Mouse (Mus musculus) embryonic facial prominence, embryonic 13.5 days (tissue): Measurements from ENCODE around the gene Fpgs. TPM values are rescaled to one million over a fixed set of nuclear protein-coding genes. Genes with fewer than 3 reads are reported as not detected.

Source experiments
- ATAC-seq: fragments of 200-750 bp; cut with Nextera tagmentation; 2 replicates; pipeline ENCODE4 v1.8.0; 2017; ENCODE audit warnings: low read depth; ENCODE audit not compliant: insufficient number of reproducible peaks, insufficient read depth, low FRiP score, low TSS enrichment
- H3K27ac ChIP-seq: fragments of 300-500 bp; sonication (generic); 2 replicates; pipeline ENCODE4 v1.5.1; 2015; ENCODE audit warnings: moderate library complexity, mild to moderate bottlenecking, inconsistent platforms
- H3K27me3 ChIP-seq: fragments of 300-500 bp; sonication (generic); 2 replicates; pipeline ENCODE4 v1.6.1; 2015; ENCODE audit warnings: mild to moderate bottlenecking, inconsistent platforms
- H3K36me3 ChIP-seq: fragments of 300-500 bp; sonication (generic); 2 replicates; pipeline ENCODE4 v1.6.1; 2015; ENCODE audit warnings: mild to moderate bottlenecking, inconsistent platforms
- H3K4me1 ChIP-seq: fragments of 300-500 bp; sonication (generic); 2 replicates; pipeline ENCODE4 v1.6.1; 2015; ENCODE audit warnings: inconsistent platforms
- H3K4me2 ChIP-seq: fragments of 300-500 bp; sonication (generic); 2 replicates; pipeline ENCODE4 v1.6.1; 2015; ENCODE audit warnings: moderate library complexity, mild to moderate bottlenecking, inconsistent platforms
- H3K4me3 ChIP-seq: fragments of 300-500 bp; sonication (generic); 2 replicates; pipeline ENCODE4 v1.5.1; 2015; ENCODE audit warnings: mild to moderate bottlenecking, inconsistent platforms
- H3K9ac ChIP-seq: fragments of 300-500 bp; sonication (generic); 2 replicates; pipeline ENCODE4 v1.6.1; 2015; ENCODE audit warnings: mild to moderate bottlenecking, inconsistent platforms
- H3K9me3 ChIP-seq: fragments of 300-500 bp; sonication (generic); 2 replicates; pipeline ENCODE4 v1.6.1; 2016; ENCODE audit warnings: inconsistent platforms
- WGBS: fragments of 180-500 bp; shearing (Covaris S2); methylation state at CpG from one replicate; pipeline ENCODE4 v1.1.7; 2015; ENCODE audit warnings: mixed read lengths; 5-methylcytosine and 5-hydroxymethylcytosine counted together
- polyA plus RNA-seq: library from polyadenylated mRNA; unstranded; fragments of >200 nt; fragmentation: Nextera tagmentation; extraction: Ambion mirVana; gene quantifications from 2 replicates; pipeline ENCODE4 v1.2.1, GENCODE M21; 2015

The Fpgs gene
- polyA plus RNA-seq, 1 experiment from 2014 or later = 34.1 TPM

DNA sequence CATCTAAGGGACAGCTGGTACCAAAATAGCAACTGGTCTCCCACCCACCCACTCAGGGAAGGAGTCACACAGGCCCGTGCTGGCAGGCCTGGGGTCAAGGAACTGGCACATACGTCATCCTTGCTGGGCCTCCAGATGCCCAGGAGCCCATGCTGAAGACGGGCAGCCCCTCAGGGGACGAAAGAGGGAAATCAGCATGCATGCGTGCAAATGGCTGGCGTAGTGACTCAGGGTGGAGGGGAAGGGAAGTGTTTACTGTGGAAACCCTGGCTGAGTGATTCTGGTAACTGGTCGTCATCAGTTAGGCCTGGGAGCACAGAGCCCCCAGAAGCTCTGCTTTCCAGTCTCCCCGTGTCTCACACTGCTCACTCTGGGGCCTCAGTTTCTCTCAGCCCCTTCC is 38.6 kb downstream of the Fpgs start:
- Histone ChIP-seq H3K4me3 (no peak overlapping the region), H3K4me1 (peaks cover 6% of the 10 kb centered on the region; the same call in 1 of the 2 replicates), H3K4me2 (no peak overlapping the region), H3K36me3 (0 out of 2 replicates have a peak, but pooled peaks cover 8% of the 10 kb centered on the region), H3K9me3 (no peaks in the 10 kb centered on the region), H3K27me3 (no peaks in the 10 kb centered on the region), H3K9ac (no peak overlapping the region), H3K27ac (no peak overlapping the region)
- WGBS = 70% methylated on average over 8 of the region's 8 CpGs
- ATAC-seq = no peak

DNA sequence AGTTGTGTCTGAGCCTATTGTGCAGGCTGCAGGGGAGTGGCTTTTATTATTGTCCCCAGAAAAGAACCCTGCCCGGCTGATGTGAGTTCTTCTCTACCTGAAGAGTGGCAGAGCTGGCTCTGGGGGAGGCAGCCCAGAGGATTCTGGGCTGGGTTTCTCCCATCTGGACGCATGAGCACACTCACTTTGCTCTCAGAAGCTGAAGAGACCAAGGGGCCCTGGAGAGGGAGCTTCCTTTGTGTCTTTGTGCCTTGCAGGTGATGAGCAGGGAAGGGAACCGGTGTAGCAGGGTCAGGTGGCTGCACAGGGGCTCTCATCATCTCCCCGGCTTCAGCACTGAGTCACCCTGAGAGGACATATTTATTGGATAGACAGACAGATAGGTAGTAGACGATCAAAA is 41.7 kb downstream of the Fpgs start:
- Histone ChIP-seq H3K4me1 (peaks cover 6% of the 10 kb centered on the region; the same call in 1 of the 2 replicates), H3K9ac (peak overlapping the region; percentile 46; the same call in 1 of the 2 replicates), H3K27ac (peak overlapping the region; percentile 64; the same call in 1 of the 2 replicates), H3K36me3 (peaks cover 9% of the 10 kb centered on the region; the same call in 1 of the 2 replicates), H3K27me3 (no peaks in the 10 kb centered on the region), H3K4me2 (no peak overlapping the region), H3K9me3 (no peaks in the 10 kb centered on the region), H3K4me3 (no peak overlapping the region)
- whole genome bisulfite sequencing = 51% methylated on average over 5 of the region's 5 CpGs
- no peak for ATAC-seq

DNA sequence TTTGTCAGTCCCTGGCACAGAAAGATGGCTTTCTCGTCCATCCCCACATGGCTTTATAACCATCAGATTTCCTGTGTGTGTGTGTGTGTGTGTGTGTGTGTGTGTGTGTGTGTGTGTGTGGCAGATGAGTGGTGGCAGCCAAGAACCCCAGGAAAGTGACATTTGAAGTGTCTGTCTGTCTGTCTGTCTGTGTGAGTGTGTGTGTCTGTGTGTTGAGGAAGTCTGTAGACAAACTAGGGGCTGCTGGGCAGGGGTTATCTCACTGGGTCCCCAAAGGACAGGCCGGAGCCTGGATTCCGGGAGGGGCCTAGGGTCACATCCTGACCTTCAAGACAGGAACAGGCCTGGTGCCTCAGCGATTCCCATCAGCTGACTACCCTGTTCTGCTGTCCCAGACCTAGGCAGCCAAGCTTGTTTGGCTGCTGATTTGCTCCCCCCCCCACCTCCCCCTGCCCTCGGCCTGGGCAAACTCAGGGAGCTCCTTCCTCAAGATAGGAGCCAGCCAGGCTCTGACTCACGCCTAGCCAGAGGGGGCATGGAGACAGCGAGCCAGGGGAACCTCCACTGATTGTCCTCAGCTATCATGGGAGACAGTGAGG is 42.3 kb downstream of the Fpgs start:
- 36% methylated on average over 7 of the region's 7 CpGs for WGBS
- no peak for ATAC-seq
- Histone ChIP-seq H3K4me1 (peaks cover 6% of the 10 kb centered on the region; the same call in 1 of the 2 replicates), H3K9ac (peak overlapping the region; percentile 46; the same call in 1 of the 2 replicates), H3K4me3 (no peak overlapping the region), H3K27me3 (no peaks in the 10 kb centered on the region), H3K9me3 (no peaks in the 10 kb centered on the region), H3K4me2 (no peak overlapping the region), H3K27ac (peak overlapping the region; percentile 64; the same call in 1 of the 2 replicates), H3K36me3 (peaks cover 9% of the 10 kb centered on the region; the same call in 1 of the 2 replicates)

DNA sequence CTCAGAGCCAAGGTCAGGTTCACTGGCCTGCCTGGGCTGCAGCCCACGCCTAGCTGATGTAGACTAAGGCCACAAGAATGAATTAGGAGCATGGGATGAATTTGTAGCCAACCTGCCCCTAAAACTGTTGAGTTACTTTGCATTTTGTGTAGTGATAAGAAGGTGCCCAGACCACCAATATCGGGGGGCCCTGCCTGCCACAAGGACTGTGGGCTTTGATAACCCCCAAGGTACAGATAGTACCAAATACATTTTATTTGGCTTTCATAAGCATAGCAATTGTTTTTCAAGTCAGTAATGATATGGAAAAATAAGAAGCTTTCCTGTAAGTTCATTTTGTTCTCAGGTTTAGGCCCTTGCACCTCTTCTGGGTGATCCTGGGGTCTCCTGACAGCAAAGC is 45.1 kb downstream of the Fpgs start:
- H3K4me3 ChIP-seq = no peak overlapping the region
- no peak for ATAC-seq
- H3K9me3 ChIP-seq = no peaks in the 10 kb centered on the region
- H3K27ac ChIP-seq = no peak overlapping the region
- 84% methylated on average over 2 of the region's 2 CpGs for WGBS
- no peak overlapping the region for H3K9ac ChIP-seq
- H3K27me3 ChIP-seq = no peaks in the 10 kb centered on the region
- H3K36me3 ChIP-seq = peaks cover 9% of the 10 kb centered on the region; the same call in 1 of the 2 replicates
- peaks cover 28% of the 10 kb centered on the region for H3K4me1 ChIP-seq
- no peak overlapping the region for H3K4me2 ChIP-seq

DNA sequence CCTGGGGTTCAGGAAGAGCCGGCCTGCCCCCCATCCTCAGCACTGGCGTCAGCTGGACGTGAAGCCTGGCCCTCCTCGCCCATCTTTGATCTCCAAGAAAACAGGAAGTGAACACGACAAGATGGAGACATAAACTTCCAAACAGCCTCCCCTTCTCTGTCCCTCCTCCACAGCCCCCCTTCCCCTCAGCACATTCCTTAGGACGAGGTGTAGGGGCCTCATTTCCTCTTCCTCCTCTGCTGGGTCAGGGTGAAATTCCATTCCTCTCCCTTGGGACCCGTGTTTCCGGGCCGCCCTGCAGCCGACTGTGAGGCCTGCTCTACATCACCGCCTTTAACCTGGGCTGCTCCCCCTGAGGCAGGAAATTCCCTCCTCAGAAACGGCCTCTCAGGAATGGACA is 48.1 kb downstream of the Fpgs start:
- Histone ChIP-seq H3K4me3 (no peak overlapping the region), H3K36me3 (peaks cover 9% of the 10 kb centered on the region; the same call in 1 of the 2 replicates), H3K27ac (peak overlapping the region; percentile 70), H3K9me3 (no peaks in the 10 kb centered on the region), H3K4me2 (no peak overlapping the region), H3K9ac (no peak overlapping the region), H3K27me3 (no peaks in the 10 kb centered on the region), H3K4me1 (peaks cover 27% of the 10 kb centered on the region)
- no peak for ATAC-seq
- WGBS = 28% methylated on average over 12 of the region's 12 CpGs

DNA sequence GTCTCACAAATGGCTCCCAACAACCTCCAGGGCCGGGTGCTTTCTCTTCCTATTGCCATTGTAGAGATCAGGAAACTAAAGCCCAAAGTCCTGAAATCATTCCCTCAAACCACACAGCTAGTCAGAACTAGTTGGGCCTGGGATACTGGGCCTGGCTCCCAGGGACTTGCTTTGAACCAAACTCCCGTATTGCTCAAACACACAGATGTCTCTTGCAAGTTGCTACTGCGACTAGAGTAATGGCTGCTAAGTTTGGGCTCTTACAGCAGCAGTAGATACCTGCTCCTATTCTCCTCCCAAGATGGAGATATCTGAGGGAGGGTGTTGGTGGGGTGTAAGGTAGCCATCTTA is 48.6 kb downstream of the Fpgs start:
- no peak for ATAC-seq
- H3K36me3 ChIP-seq = peaks cover 8% of the 10 kb centered on the region; the same call in 1 of the 2 replicates
- H3K4me1 ChIP-seq = peaks cover 27% of the 10 kb centered on the region
- H3K27ac ChIP-seq = peak overlapping the region; percentile 70
- 82% methylated on average over 3 of the region's 3 CpGs for WGBS
- H3K4me3 ChIP-seq = no peak overlapping the region
- no peaks in the 10 kb centered on the region for H3K9me3 ChIP-seq
- no peaks in the 10 kb centered on the region for H3K27me3 ChIP-seq
- no peak overlapping the region for H3K9ac ChIP-seq
- H3K4me2 ChIP-seq = no peak overlapping the region

DNA sequence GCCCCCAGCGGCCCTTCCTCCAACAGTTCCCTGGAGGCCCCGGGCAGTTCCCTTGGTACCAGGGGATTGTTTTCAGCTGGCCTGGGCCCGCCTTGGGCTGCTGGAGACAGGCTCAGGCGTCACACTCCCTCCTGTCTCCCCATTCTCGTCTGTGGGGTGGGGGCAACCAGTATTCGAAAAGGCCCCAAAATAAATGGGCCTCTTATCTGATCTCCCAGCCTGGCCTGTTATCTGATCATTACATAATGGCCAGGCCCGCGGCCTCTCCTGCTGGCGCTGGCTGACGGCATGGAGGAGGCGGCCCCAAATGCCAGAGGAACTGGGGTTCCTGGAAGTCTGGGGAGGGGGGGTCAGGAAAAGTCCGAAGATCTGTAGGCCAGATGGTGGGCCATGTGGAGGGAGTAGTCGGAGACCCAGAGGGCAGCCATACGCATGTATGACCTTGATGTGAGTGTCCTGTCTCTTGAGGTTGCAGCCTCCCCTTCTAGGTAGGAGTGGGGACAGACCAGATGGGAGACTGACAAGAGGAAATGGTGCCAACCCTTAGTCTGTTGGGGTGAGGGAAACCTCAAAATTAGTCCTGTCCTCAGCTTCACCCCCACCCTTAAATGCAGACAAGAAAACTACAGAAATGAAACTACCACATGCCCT is 49.1 kb downstream of the Fpgs start:
- Histone ChIP-seq H3K4me1 (peaks cover 27% of the 10 kb centered on the region), H3K27me3 (no peaks in the 10 kb centered on the region), H3K9me3 (no peaks in the 10 kb centered on the region), H3K27ac (peak overlapping the region; percentile 70), H3K4me2 (no peak overlapping the region), H3K9ac (no peak overlapping the region), H3K4me3 (no peak overlapping the region), H3K36me3 (peaks cover 4% of the 10 kb centered on the region; the same call in 1 of the 2 replicates)
- WGBS = 56% methylated on average over 14 of the region's 14 CpGs
- no peak for ATAC-seq

DNA sequence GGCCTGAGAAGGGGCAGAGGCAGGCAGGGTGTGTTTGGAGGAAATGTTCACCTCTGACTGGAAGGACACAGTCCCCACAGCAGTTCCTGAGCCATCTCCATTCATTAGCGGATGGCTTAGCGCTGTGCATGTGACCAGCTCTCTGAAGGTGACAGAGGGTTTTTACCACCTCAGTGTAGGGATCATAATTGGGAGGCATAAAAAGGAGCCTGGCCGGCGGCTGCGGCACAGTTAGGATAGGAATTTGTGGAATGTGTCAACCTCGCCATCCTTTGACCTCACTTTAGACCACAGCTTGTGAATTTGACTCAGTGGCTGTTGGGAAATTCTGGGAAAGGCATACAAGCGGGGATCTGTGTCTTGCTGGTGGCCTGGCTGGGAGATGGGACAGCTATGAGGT is 50.2 kb downstream of the Fpgs start:
- H3K27ac ChIP-seq = peak overlapping the region; percentile 22; the same call in 1 of the 2 replicates

DNA sequence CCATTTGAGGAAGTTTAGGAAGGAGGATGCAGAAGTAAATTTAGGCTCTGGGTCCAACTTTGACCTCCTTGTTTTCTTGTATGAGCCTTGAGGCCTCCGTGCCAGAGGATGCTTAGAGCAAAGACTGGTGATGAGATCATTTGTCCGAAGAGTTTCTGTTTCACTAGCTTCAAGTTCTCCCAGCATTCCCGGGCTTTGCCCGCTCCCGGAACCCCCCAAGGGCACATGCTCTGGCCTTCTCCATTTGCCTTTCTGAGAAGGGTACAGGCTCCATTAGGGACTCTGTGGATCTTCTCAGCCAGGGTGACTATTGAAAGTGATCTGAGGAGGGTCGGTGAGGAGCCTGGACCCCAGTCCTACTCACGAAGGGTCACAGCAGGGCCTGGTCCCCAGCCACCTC is 56.6 kb downstream of the Fpgs start:
- Histone ChIP-seq H3K4me2 (peak overlapping the region; percentile 57), H3K4me3 (peak overlapping the region; percentile 42), H3K4me1 (peaks cover 28% of the 10 kb centered on the region), H3K9me3 (no peaks in the 10 kb centered on the region), H3K36me3 (no peaks in the 10 kb centered on the region), H3K27me3 (no peaks in the 10 kb centered on the region), H3K9ac (peak overlapping the region; percentile 76; the same call in 1 of the 2 replicates), H3K27ac (no peak overlapping the region)
- ATAC-seq = no peak
- WGBS = 81% methylated on average over 7 of the region's 7 CpGs

More for the DNA sequence above, 50.2 kb downstream of the Fpgs start:
- no peak for ATAC-seq
- Histone ChIP-seq H3K4me3 (no peak overlapping the region), H3K9ac (0 out of 2 replicates have a peak overlapping the region, but pooled peaks have one; percentile 11), H3K4me2 (no peak overlapping the region), H3K9me3 (no peaks in the 10 kb centered on the region), H3K27me3 (no peaks in the 10 kb centered on the region), H3K36me3 (peaks cover 4% of the 10 kb centered on the region; the same call in 1 of the 2 replicates), H3K4me1 (peaks cover 27% of the 10 kb centered on the region)
- 38% methylated on average over 7 of the region's 7 CpGs for WGBS

DNA sequence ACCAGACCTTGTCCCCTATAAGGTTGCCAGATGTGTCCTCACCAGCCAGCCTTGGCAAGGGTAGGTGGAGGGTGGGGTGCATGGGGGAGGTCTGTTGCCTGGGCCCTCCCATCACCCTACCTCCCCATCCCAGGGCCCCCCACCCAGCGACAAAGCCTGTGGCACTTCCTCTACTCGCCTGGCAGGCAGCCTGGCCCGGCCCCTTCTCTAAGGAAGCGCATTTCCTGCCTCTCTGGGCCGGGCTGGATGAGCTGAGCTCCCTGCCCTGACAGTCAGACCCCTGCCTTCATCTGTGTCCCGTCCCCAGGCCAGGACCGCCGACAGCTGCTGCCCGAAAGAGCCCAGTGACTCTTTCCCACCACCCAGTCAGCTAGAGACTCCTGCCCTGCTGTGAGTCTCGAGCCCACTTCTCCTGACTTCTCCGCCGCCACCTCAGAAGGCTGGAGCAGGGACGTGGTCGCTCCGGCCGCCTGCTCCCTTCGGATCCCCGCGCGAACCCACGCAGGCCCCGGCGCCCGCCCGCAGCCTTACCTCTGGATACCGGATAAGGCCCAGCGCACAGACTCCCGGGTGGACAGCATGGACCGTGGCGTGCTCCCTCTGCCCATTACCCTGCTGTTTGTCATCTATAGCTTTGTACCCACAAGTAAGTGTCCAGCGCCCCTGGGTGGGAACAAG is 57.4 kb downstream of the Fpgs start, which contains the start of gene Eng:
Gene Eng (plus strand): TSS at position 217 of the 678 bp plus-strand sequence.
- H3K27me3 ChIP-seq = no peaks in the 10 kb centered on the region
- no peaks in the 10 kb centered on the region for H3K9me3 ChIP-seq
- H3K9ac ChIP-seq = peak within 1 kb of the TSS; percentile 76
- H3K4me3 ChIP-seq = peak within 1 kb of the TSS; percentile 42
- peak within 1 kb of the TSS; percentile 73 for H3K27ac ChIP-seq
- ATAC-seq = no peak
- 51% methylated on average over 31 of the region's 31 CpGs for WGBS
- peaks cover 28% of the 10 kb centered on the region for H3K4me1 ChIP-seq
- peak within 1 kb of the TSS; percentile 57 for H3K4me2 ChIP-seq
- H3K36me3 ChIP-seq = no peaks in the 10 kb centered on the region

DNA sequence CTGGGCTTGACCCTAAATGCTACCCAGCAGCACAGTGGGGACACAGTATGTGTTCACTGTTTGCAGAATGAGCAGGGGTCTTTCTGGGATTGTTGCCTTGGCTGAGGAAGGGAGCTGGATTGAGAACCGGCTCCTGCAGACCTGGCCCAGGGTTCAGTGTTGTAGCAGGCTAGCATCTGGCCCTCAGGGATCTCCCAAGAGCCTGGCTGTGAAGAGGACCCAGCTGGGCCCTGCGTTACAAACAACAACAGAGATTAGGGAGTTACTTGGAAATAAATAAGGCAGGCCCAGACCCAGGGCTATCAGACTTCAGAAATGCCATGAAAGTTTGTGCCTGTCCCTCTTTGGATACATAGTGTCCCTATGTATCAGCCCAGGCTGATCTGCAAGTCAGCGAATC is 58.3 kb downstream of the Fpgs start:
- Histone ChIP-seq H3K4me1 (peaks cover 28% of the 10 kb centered on the region), H3K9me3 (no peaks in the 10 kb centered on the region), H3K27me3 (no peaks in the 10 kb centered on the region), H3K4me2 (no peak overlapping the region), H3K9ac (0 out of 2 replicates have a peak overlapping the region, but pooled peaks have one; percentile 16), H3K36me3 (no peaks in the 10 kb centered on the region), H3K4me3 (no peak overlapping the region), H3K27ac (0 out of 2 replicates have a peak overlapping the region, but pooled peaks have one; percentile 73)
- no peak for ATAC-seq
- 69% methylated on average over 3 of the region's 3 CpGs for WGBS
